Mouse (Mus musculus): ENCODE measurements around the gene Gabbr2. TPM values are rescaled to one million over a fixed set of nuclear protein-coding genes. Genes with fewer than 3 reads are reported as not detected.

The Gabbr2 gene
- polyA plus RNA-seq (2014; fragmentation: Nextera tagmentation; extraction: Ambion mirVana): 12.2 and 16.4 TPM in 2 replicates

GRCm38 (mm10) chr4:46991016-46991958 lies at the start of gene Gabbr2:
Gene Gabbr2 (minus strand): TSS chr4:46991873.
- Histone ChIP-seq H3K4me3 (ENCODE audit: low read depth, low read length) (peak within 1 kb of the TSS; percentile 69), H3K27me3 (ENCODE audit: control insufficient read depth, insufficient read depth, low read length) (peaks cover 21% of the 10 kb centered on the region), H3K36me3 (ENCODE audit: control insufficient read depth, insufficient read depth, low read length) (no peaks in the 10 kb centered on the region), H3K9me3 (ENCODE audit: control insufficient read depth, low read length) (no peaks in the 10 kb centered on the region), H3K4me1 (ENCODE audit: control insufficient read depth, insufficient read depth, low read length) (peaks cover 7% of the 10 kb centered on the region; the same call in 1 of the 2 replicates), H3K9ac (replicated peaks; ENCODE audit: low read depth, low read length) (peak within 1 kb of the TSS; percentile 67), H3K4me2 (ENCODE audit: low read depth, low read length) (peak within 1 kb of the TSS; percentile 79), H3K27ac (ENCODE audit: low read depth, low read length) (peak within 1 kb of the TSS; percentile 72)
- ATAC-seq (ENCODE audit: low read depth): peak; percentile 80
- WGBS: under 1% methylated on average over 92 of the region's 134 CpGs

- Histone ChIP-seq H3K27me3 (ENCODE audit: control insufficient read depth, insufficient read depth, low read length) (no peaks in the 10 kb centered on the region), H3K4me1 (ENCODE audit: control insufficient read depth, insufficient read depth, low read length) (0 out of 2 replicates have a peak, but pooled peaks cover 5% of the 10 kb centered on the region), H3K9ac (replicated peaks; ENCODE audit: low read depth, low read length) (no peak overlapping the region), H3K36me3 (ENCODE audit: control insufficient read depth, insufficient read depth, low read length) (no peaks in the 10 kb centered on the region), H3K4me2 (ENCODE audit: low read depth, low read length) (no peak overlapping the region), H3K9me3 (ENCODE audit: control insufficient read depth, low read length) (no peaks in the 10 kb centered on the region), H3K4me3 (ENCODE audit: low read depth, low read length) (no peak overlapping the region), H3K27ac (ENCODE audit: low read depth, low read length) (no peak overlapping the region)
- no peak for ATAC-seq (ENCODE audit: low read depth)
- 97% methylated on average over 10 of the region's 10 CpGs for WGBS
Measured at GRCm38 (mm10) chr4:47039586-47039985, 47.9 kb upstream of the Gabbr2 start.

GRCm38 (mm10) chr4:47037321-47037657 lies 45.6 kb upstream of the Gabbr2 start:
- peak; percentile 70 for ATAC-seq (ENCODE audit: low read depth)
- Histone ChIP-seq H3K4me1 (ENCODE audit: control insufficient read depth, insufficient read depth, low read length) (0 out of 2 replicates have a peak, but pooled peaks cover 5% of the 10 kb centered on the region), H3K27ac (ENCODE audit: low read depth, low read length) (no peak overlapping the region), H3K9me3 (ENCODE audit: control insufficient read depth, low read length) (no peaks in the 10 kb centered on the region), H3K4me3 (ENCODE audit: low read depth, low read length) (no peak overlapping the region), H3K27me3 (ENCODE audit: control insufficient read depth, insufficient read depth, low read length) (no peaks in the 10 kb centered on the region), H3K4me2 (ENCODE audit: low read depth, low read length) (no peak overlapping the region), H3K36me3 (ENCODE audit: control insufficient read depth, insufficient read depth, low read length) (no peaks in the 10 kb centered on the region), H3K9ac (replicated peaks; ENCODE audit: low read depth, low read length) (no peak overlapping the region)
- 17% methylated on average over 5 of the region's 5 CpGs for WGBS

GRCm38 (mm10) chr4:47036486-47037320 lies 45.0 kb upstream of the Gabbr2 start:
- Histone ChIP-seq H3K9me3 (ENCODE audit: control insufficient read depth, low read length) (no peaks in the 10 kb centered on the region), H3K4me3 (ENCODE audit: low read depth, low read length) (no peak overlapping the region), H3K27me3 (ENCODE audit: control insufficient read depth, insufficient read depth, low read length) (no peaks in the 10 kb centered on the region), H3K9ac (replicated peaks; ENCODE audit: low read depth, low read length) (0 out of 2 replicates have a peak overlapping the region, but pooled peaks have one; percentile 11), H3K4me1 (ENCODE audit: control insufficient read depth, insufficient read depth, low read length) (0 out of 2 replicates have a peak, but pooled peaks cover 5% of the 10 kb centered on the region), H3K4me2 (ENCODE audit: low read depth, low read length) (no peak overlapping the region), H3K27ac (ENCODE audit: low read depth, low read length) (no peak overlapping the region), H3K36me3 (ENCODE audit: control insufficient read depth, insufficient read depth, low read length) (no peaks in the 10 kb centered on the region)
- ATAC-seq (ENCODE audit: low read depth): peak; percentile 38; the same call in 1 of the 2 replicates
- 39% methylated on average over 13 of the region's 13 CpGs for WGBS

GRCm38 (mm10) chr4:47035536-47035935 lies 43.9 kb upstream of the Gabbr2 start:
- no peak for ATAC-seq (ENCODE audit: low read depth)
- H3K27me3 ChIP-seq (ENCODE audit: control insufficient read depth, insufficient read depth, low read length): no peaks in the 10 kb centered on the region
- H3K9me3 ChIP-seq (ENCODE audit: control insufficient read depth, low read length): no peaks in the 10 kb centered on the region
- WGBS: 79% methylated on average over 14 of the region's 14 CpGs
- no peaks in the 10 kb centered on the region for H3K36me3 ChIP-seq (ENCODE audit: control insufficient read depth, insufficient read depth, low read length)
- H3K4me2 ChIP-seq (ENCODE audit: low read depth, low read length): no peak overlapping the region
- H3K9ac ChIP-seq (replicated peaks; ENCODE audit: low read depth, low read length): no peak overlapping the region
- 0 out of 2 replicates have a peak, but pooled peaks cover 5% of the 10 kb centered on the region for H3K4me1 ChIP-seq (ENCODE audit: control insufficient read depth, insufficient read depth, low read length)
- H3K27ac ChIP-seq (ENCODE audit: low read depth, low read length): no peak overlapping the region
- no peak overlapping the region for H3K4me3 ChIP-seq (ENCODE audit: low read depth, low read length)

GRCm38 (mm10) chr4:47032171-47032570 lies 40.5 kb upstream of the Gabbr2 start:
- Histone ChIP-seq H3K27ac (ENCODE audit: low read depth, low read length) (no peak overlapping the region), H3K9ac (replicated peaks; ENCODE audit: low read depth, low read length) (no peak overlapping the region), H3K4me3 (ENCODE audit: low read depth, low read length) (no peak overlapping the region), H3K4me1 (ENCODE audit: control insufficient read depth, insufficient read depth, low read length) (0 out of 2 replicates have a peak, but pooled peaks cover 5% of the 10 kb centered on the region), H3K27me3 (ENCODE audit: control insufficient read depth, insufficient read depth, low read length) (no peaks in the 10 kb centered on the region), H3K36me3 (ENCODE audit: control insufficient read depth, insufficient read depth, low read length) (no peaks in the 10 kb centered on the region), H3K9me3 (ENCODE audit: control insufficient read depth, low read length) (no peaks in the 10 kb centered on the region), H3K4me2 (ENCODE audit: low read depth, low read length) (no peak overlapping the region)
- 77% methylated on average over 8 of the region's 8 CpGs for WGBS
- ATAC-seq (ENCODE audit: low read depth): no peak

- Histone ChIP-seq H3K4me1 (ENCODE audit: control insufficient read depth, insufficient read depth, low read length) (no peaks in the 10 kb centered on the region), H3K4me2 (ENCODE audit: low read depth, low read length) (no peak overlapping the region), H3K27me3 (ENCODE audit: control insufficient read depth, insufficient read depth, low read length) (no peaks in the 10 kb centered on the region), H3K27ac (ENCODE audit: low read depth, low read length) (no peak overlapping the region), H3K9ac (replicated peaks; ENCODE audit: low read depth, low read length) (no peak overlapping the region), H3K4me3 (ENCODE audit: low read depth, low read length) (no peak overlapping the region), H3K9me3 (ENCODE audit: control insufficient read depth, low read length) (no peaks in the 10 kb centered on the region), H3K36me3 (ENCODE audit: control insufficient read depth, insufficient read depth, low read length) (peaks cover 8% of the 10 kb centered on the region; the same call in 1 of the 2 replicates)
- no peak for ATAC-seq (ENCODE audit: low read depth)
- WGBS: 82% methylated on average over 5 of the region's 5 CpGs
Measured at GRCm38 (mm10) chr4:47028791-47029190, 37.1 kb upstream of the Gabbr2 start.

GRCm38 (mm10) chr4:47023949-47024348 lies 32.3 kb upstream of the Gabbr2 start:
- Histone ChIP-seq H3K4me2 (ENCODE audit: low read depth, low read length) (no peak overlapping the region), H3K4me1 (ENCODE audit: control insufficient read depth, insufficient read depth, low read length) (no peaks in the 10 kb centered on the region), H3K27ac (ENCODE audit: low read depth, low read length) (no peak overlapping the region), H3K27me3 (ENCODE audit: control insufficient read depth, insufficient read depth, low read length) (no peaks in the 10 kb centered on the region), H3K4me3 (ENCODE audit: low read depth, low read length) (no peak overlapping the region), H3K9ac (replicated peaks; ENCODE audit: low read depth, low read length) (no peak overlapping the region), H3K9me3 (ENCODE audit: control insufficient read depth, low read length) (no peaks in the 10 kb centered on the region), H3K36me3 (ENCODE audit: control insufficient read depth, insufficient read depth, low read length) (peaks cover 8% of the 10 kb centered on the region; the same call in 1 of the 2 replicates)
- ATAC-seq (ENCODE audit: low read depth): no peak
- 77% methylated on average over 6 of the region's 6 CpGs for WGBS
